Mouse (Mus musculus) naive thymus-derived CD4-positive, alpha-beta T cell, adult 2 months (primary cell): Measurements from ENCODE around the gene Mmp23.

ENCODE experiments used
- DNase-seq: peaks from one replicate; pipeline ENCODE4 v3.0.0-alpha.2; 2011; ENCODE audit warnings: low read depth

Mmp23 gene

GRCm38 (mm10) chr4:155601091-155601996 is 51.8 kb downstream of the Mmp23 start, which contains the start of gene Slc35e2:
TSS of gene Slc35e2 (plus strand) at chr4:155601416.
- DNase-seq = peak; percentile 97
